Mouse (Mus musculus) CD4-positive, CD25-positive, alpha-beta regulatory T cell, adult 4 months (primary cell): ENCODE measurements around the gene Gm10320. TPM values are rescaled to one million over a fixed set of nuclear protein-coding genes. Genes with fewer than 3 reads are reported as not detected.

Source experiments
- ATAC-seq: one replicate; pipeline ENCODE4 v1.8.0; 2017
- polyA plus RNA-seq, 2 experiments: library from polyadenylated mRNA; unstranded; fragments of 100-300 nt; shearing (Covaris generic); gene quantifications; one replicate each; pipeline ENCODE4 v1.2.1; 2017

Gene Gm10320
- polyA plus RNA-seq: 1 to 10 TPM in 1 of 2 experiments, not detected in 1; 3.3 TPM

GRCm38 (mm10) chr13:98491909-98492308 lies at the start of gene Gm10320:
Gm10320 (minus strand) TSS chr13:98492001.
- ATAC-seq: no peak

- no peak for ATAC-seq
Observed at GRCm38 (mm10) chr13:98541601-98542000, 49.8 kb upstream of the Gm10320 start.

GRCm38 (mm10) chr13:98540206-98540605 lies 48.4 kb upstream of the Gm10320 start:
- no peak for ATAC-seq

- ATAC-seq: no peak
Observed at GRCm38 (mm10) chr13:98539311-98539710, 47.5 kb upstream of the Gm10320 start.

- no peak for ATAC-seq
Observed at GRCm38 (mm10) chr13:98538587-98538986, 46.8 kb upstream of the Gm10320 start.

- ATAC-seq: no peak
Observed at GRCm38 (mm10) chr13:98534913-98535262, 43.1 kb upstream of the Gm10320 start.

GRCm38 (mm10) chr13:98534190-98534912 lies 42.5 kb upstream of the Gm10320 start:
- ATAC-seq: no peak

GRCm38 (mm10) chr13:98533415-98533814 lies 41.6 kb upstream of the Gm10320 start:
- no peak for ATAC-seq

GRCm38 (mm10) chr13:98532699-98533375 lies 41.0 kb upstream of the Gm10320 start:
- no peak for ATAC-seq

GRCm38 (mm10) chr13:98531976-98532375 lies 40.2 kb upstream of the Gm10320 start:
- ATAC-seq: no peak

- no peak for ATAC-seq
Observed at GRCm38 (mm10) chr13:98531306-98531705, 39.5 kb upstream of the Gm10320 start.

- no peak for ATAC-seq
Observed at GRCm38 (mm10) chr13:98523719-98524316, 32.0 kb upstream of the Gm10320 start.

GRCm38 (mm10) chr13:98518341-98518740 lies 26.5 kb upstream of the Gm10320 start:
- ATAC-seq: no peak

GRCm38 (mm10) chr13:98517666-98518065 lies 25.9 kb upstream of the Gm10320 start:
- ATAC-seq: no peak

GRCm38 (mm10) chr13:98516985-98517384 lies 25.2 kb upstream of the Gm10320 start:
- ATAC-seq: no peak

GRCm38 (mm10) chr13:98512066-98512465 lies 20.3 kb upstream of the Gm10320 start:
- no peak for ATAC-seq

GRCm38 (mm10) chr13:98507656-98508055 lies 15.9 kb upstream of the Gm10320 start:
- no peak for ATAC-seq

GRCm38 (mm10) chr13:98506496-98506895 lies 14.7 kb upstream of the Gm10320 start:
- ATAC-seq: no peak

GRCm38 (mm10) chr13:98505989-98506388 lies 14.2 kb upstream of the Gm10320 start:
- no peak for ATAC-seq

GRCm38 (mm10) chr13:98505489-98505857 lies 13.7 kb upstream of the Gm10320 start:
- ATAC-seq: no peak

- ATAC-seq: no peak
Observed at GRCm38 (mm10) chr13:98504661-98505488, 13.1 kb upstream of the Gm10320 start.

GRCm38 (mm10) chr13:98504181-98504660 lies 12.4 kb upstream of the Gm10320 start:
- no peak for ATAC-seq

GRCm38 (mm10) chr13:98503601-98504000 lies 11.8 kb upstream of the Gm10320 start:
- no peak for ATAC-seq
